Mouse (Mus musculus) stomach, embryonic 15.5 days (tissue): ENCODE data around the gene Gm11992. TPM values are rescaled to one million over a fixed set of nuclear protein-coding genes. Genes with fewer than 3 reads are reported as not detected.

Source experiments
- ATAC-seq: fragments of 200-750 bp; cut with Nextera tagmentation; 2 replicates; pipeline ENCODE4 v1.8.0; 2017; ENCODE audit warnings: low read depth, moderate number of reproducible peaks, moderate TSS enrichment; ENCODE audit not compliant: insufficient read depth, low FRiP score
- H3K27ac ChIP-seq: fragments of 300-500 bp; sonication (generic); 2 replicates; pipeline ENCODE4 v1.5.1; 2015; ENCODE audit warnings: mild to moderate bottlenecking, inconsistent platforms
- H3K27me3 ChIP-seq: fragments of 300-500 bp; sonication (generic); replicated peaks from 2 replicates; pipeline ENCODE4 v1.6.1; 2015; ENCODE audit warnings: inconsistent platforms
- H3K36me3 ChIP-seq: fragments of 300-500 bp; sonication (generic); 2 replicates; pipeline ENCODE4 v1.6.1; 2015; ENCODE audit warnings: inconsistent platforms
- H3K4me1 ChIP-seq: fragments of 300-500 bp; sonication (generic); 2 replicates; pipeline ENCODE4 v1.6.1; 2015; ENCODE audit warnings: inconsistent platforms
- H3K4me2 ChIP-seq: fragments of 300-500 bp; sonication (generic); 2 replicates; pipeline ENCODE4 v1.6.1; 2015; ENCODE audit warnings: mild to moderate bottlenecking, inconsistent platforms
- H3K4me3 ChIP-seq: fragments of 300-500 bp; sonication (generic); replicated peaks from 2 replicates; pipeline ENCODE4 v1.5.1; 2015; ENCODE audit warnings: inconsistent platforms
- H3K9ac ChIP-seq: fragments of 300-500 bp; sonication (generic); 2 replicates; pipeline ENCODE4 v1.6.1; 2015; ENCODE audit warnings: inconsistent platforms
- H3K9me3 ChIP-seq: fragments of 300-500 bp; sonication (generic); 2 replicates; pipeline ENCODE4 v1.6.1; 2016; ENCODE audit warnings: inconsistent platforms
- WGBS: fragments of 180-500 bp; shearing (Covaris S2); methylation state at CpG from one replicate; pipeline ENCODE4 v1.1.7; 2015; 5-methylcytosine and 5-hydroxymethylcytosine counted together
- polyA plus RNA-seq: library from polyadenylated mRNA; unstranded; fragments of >200 nt; fragmentation: Nextera tagmentation; extraction: Ambion mirVana; gene quantifications from 2 replicates; pipeline ENCODE4 v1.2.1, GENCODE M21; 2015

The Gm11992 gene
- polyA plus RNA-seq, 1 experiment from 2014 or later = 1.2 TPM

DNA sequence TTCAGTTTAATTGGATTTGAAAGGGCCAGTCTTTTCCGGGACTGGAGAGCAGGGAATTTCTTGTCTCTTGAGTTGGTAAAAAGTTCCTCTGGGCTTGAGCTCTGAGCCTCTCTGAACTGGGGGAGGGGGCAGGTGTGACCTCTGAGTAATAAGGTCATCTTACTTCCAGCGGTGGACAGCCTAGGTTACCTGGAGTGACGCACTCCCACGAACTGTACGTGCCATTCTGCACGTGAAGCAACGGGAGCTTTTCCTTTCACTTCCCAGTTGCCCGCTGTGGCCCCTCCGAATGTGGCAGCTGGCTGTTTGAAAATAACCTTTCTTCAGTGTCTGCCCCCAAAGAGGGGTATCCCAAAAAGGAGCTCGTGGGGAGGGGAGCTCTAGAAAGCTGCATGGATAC is 67.7 kb downstream of the Gm11992 start:
- peaks cover 19% of the 10 kb centered on the region; the same call in 1 of the 2 replicates for H3K4me1 ChIP-seq
- peaks cover 29% of the 10 kb centered on the region; the same call in 1 of the 2 replicates for H3K27me3 ChIP-seq
- no peaks in the 10 kb centered on the region for H3K36me3 ChIP-seq
- WGBS = 5% methylated on average over 10 of the region's 10 CpGs
- no peaks in the 10 kb centered on the region for H3K9me3 ChIP-seq
- no peak overlapping the region for H3K27ac ChIP-seq
- no peak overlapping the region for H3K9ac ChIP-seq
- no peak for ATAC-seq
- H3K4me2 ChIP-seq = peak overlapping the region; percentile 47
- peak overlapping the region; percentile 25; the same call in 1 of the 2 replicates for H3K4me3 ChIP-seq

GRCm38 (mm10) chr11:9116916-9117315 is 68.5 kb downstream of the Gm11992 start:
- Histone ChIP-seq H3K9ac (no peak overlapping the region), H3K4me2 (peak overlapping the region; percentile 83; the same call in 1 of the 2 replicates), H3K4me1 (peaks cover 19% of the 10 kb centered on the region; the same call in 1 of the 2 replicates), H3K27me3 (peaks cover 29% of the 10 kb centered on the region; the same call in 1 of the 2 replicates), H3K36me3 (no peaks in the 10 kb centered on the region), H3K4me3 (no peak overlapping the region), H3K27ac (no peak overlapping the region), H3K9me3 (no peaks in the 10 kb centered on the region)
- no peak for ATAC-seq
- 8% methylated on average over 3 of the region's 3 CpGs for WGBS

GRCm38 (mm10) chr11:9117358-9118049 is 69.1 kb downstream of the Gm11992 start:
- peaks cover 29% of the 10 kb centered on the region; the same call in 1 of the 2 replicates for H3K27me3 ChIP-seq
- H3K4me3 ChIP-seq = peak overlapping the region; percentile 45
- 4% methylated on average over 13 of the region's 13 CpGs for WGBS
- ATAC-seq = peak; percentile 75
- no peak overlapping the region for H3K9ac ChIP-seq
- no peak overlapping the region for H3K27ac ChIP-seq
- peaks cover 19% of the 10 kb centered on the region; the same call in 1 of the 2 replicates for H3K4me1 ChIP-seq
- no peaks in the 10 kb centered on the region for H3K36me3 ChIP-seq
- H3K9me3 ChIP-seq = no peaks in the 10 kb centered on the region
- H3K4me2 ChIP-seq = peak overlapping the region; percentile 83

DNA sequence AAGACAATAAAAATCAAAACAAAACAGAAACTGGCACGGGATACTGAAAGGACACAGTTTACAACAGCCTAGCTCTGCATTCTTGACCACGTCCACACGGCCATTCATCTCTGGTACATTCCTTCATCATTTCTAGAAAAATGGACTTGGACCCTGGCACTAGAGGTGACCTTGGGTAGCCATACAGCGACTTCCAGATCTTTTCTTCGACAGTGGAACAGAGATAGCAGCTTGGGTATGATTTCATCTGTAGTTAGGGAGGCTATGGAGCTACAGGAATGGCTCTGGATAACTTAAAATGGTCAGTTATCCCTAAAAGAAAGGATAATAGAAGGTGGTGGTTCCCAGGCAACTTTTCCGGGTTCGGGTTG is 69.6 kb downstream of the Gm11992 start, which contains the start of gene Upp1:
TSS of gene Upp1 (plus strand) at position 54 of the 371 bp plus-strand sequence.
- H3K27me3 ChIP-seq = peaks cover 29% of the 10 kb centered on the region; the same call in 1 of the 2 replicates
- peak within 1 kb of the TSS; percentile 83 for H3K4me2 ChIP-seq
- peak within 1 kb of the TSS; percentile 45 for H3K4me3 ChIP-seq
- no peaks in the 10 kb centered on the region for H3K36me3 ChIP-seq
- no peak within 1 kb of the TSS for H3K27ac ChIP-seq
- ATAC-seq = no peak
- WGBS = 1% methylated on average over 7 of the region's 7 CpGs
- H3K4me1 ChIP-seq = peaks cover 19% of the 10 kb centered on the region; the same call in 1 of the 2 replicates
- peak within 1 kb of the TSS; percentile 5; the same call in 1 of the 2 replicates for H3K9ac ChIP-seq
- no peaks in the 10 kb centered on the region for H3K9me3 ChIP-seq

GRCm38 (mm10) chr11:9118421-9119121 is 70.2 kb downstream of the Gm11992 start:
- H3K9ac ChIP-seq = peak overlapping the region; percentile 5; the same call in 1 of the 2 replicates
- H3K4me1 ChIP-seq = peaks cover 19% of the 10 kb centered on the region; the same call in 1 of the 2 replicates

More at GRCm38 (mm10) chr11:9118421-9119121, 70.2 kb downstream of the Gm11992 start:
- H3K4me3 ChIP-seq = peak overlapping the region; percentile 45
- WGBS = under 1% methylated on average over 40 of the region's 40 CpGs
- peak overlapping the region; percentile 83 for H3K4me2 ChIP-seq
- H3K36me3 ChIP-seq = no peaks in the 10 kb centered on the region
- peak; percentile 79 for ATAC-seq
- H3K27ac ChIP-seq = no peak overlapping the region
- H3K27me3 ChIP-seq = peaks cover 29% of the 10 kb centered on the region; the same call in 1 of the 2 replicates
- no peaks in the 10 kb centered on the region for H3K9me3 ChIP-seq

Other genes starting within 250 kb of the Gm11992 start
- gene Pkd1l1, start 75.3 kb upstream of the Gm11992 start, polyA plus RNA-seq = 0.06 and 0.15 TPM in 2 replicates
- gene Hus1, start 37.4 kb upstream of the Gm11992 start, polyA plus RNA-seq = 15.5 TPM in 2 replicates
- 0.22 TPM in 2 replicates for gene Sun3, start 397 bp downstream of the Gm11992 start, polyA plus RNA-seq
- 10.0 and 10.5 TPM in 2 replicates for gene Upp1, start 69.5 kb downstream of the Gm11992 start, polyA plus RNA-seq
- gene Abca13, start 143.3 kb downstream of the Gm11992 start, polyA plus RNA-seq = 0.08 and 0.13 TPM in 2 replicates